Mouse (Mus musculus): ENCODE measurements around the gene Zfp827.

GRCm38 (mm10) chr8:79190071-79190470 is 161.8 kb downstream of the Zfp827 start:
- TF ChIP-seq CTCF (IDR thresholded peaks at IDR 0.05; ENCODE audit: low read depth, low read length), result no peak
- TF ChIP-seq EP300 (IDR thresholded peaks at IDR 0.05; ENCODE audit: insufficient read depth, low read depth, low read length), result no peak
- TF ChIP-seq POLR2A (IDR thresholded peaks at IDR 0.05; ENCODE audit: insufficient read depth, low read length), result no peak
